Mouse (Mus musculus) brown adipose tissue, adult 24 weeks (tissue): Measurements from ENCODE around the gene Snd1. TPM values are rescaled to one million over a fixed set of nuclear protein-coding genes. Genes with fewer than 3 reads are reported as not detected.

Experiments
- H3K27ac ChIP-seq: fragments of 200-500 bp; replicated peaks from 2 replicates; pipeline ENCODE4 v1.5.1; 2012; ENCODE audit warnings: low read depth, mild to moderate bottlenecking, low read length
- H3K4me1 ChIP-seq: fragments of 200-500 bp; 2 replicates; pipeline ENCODE4 v1.6.1; 2012; ENCODE audit warnings: low read length, mixed read lengths; ENCODE audit not compliant: control insufficient read depth, insufficient read depth, insufficient read length
- H3K4me3 ChIP-seq: fragments of 200-500 bp; 2 replicates; pipeline ENCODE4 v1.5.1; 2012; ENCODE audit warnings: low read depth, mild to moderate bottlenecking, low read length, moderate library complexity; ENCODE audit not compliant: insufficient read depth
- polyA plus RNA-seq: library from polyadenylated mRNA; stranded (reverse); fragments of >200 nt; gene quantifications from 2 replicates; pipeline ENCODE4 v1.2.4, GENCODE M21; 2012; ENCODE audit not compliant: missing spikeins, insufficient read depth, insufficient read length

Snd1 gene
- polyA plus RNA-seq, 1 experiment = 25.4 TPM

DNA sequence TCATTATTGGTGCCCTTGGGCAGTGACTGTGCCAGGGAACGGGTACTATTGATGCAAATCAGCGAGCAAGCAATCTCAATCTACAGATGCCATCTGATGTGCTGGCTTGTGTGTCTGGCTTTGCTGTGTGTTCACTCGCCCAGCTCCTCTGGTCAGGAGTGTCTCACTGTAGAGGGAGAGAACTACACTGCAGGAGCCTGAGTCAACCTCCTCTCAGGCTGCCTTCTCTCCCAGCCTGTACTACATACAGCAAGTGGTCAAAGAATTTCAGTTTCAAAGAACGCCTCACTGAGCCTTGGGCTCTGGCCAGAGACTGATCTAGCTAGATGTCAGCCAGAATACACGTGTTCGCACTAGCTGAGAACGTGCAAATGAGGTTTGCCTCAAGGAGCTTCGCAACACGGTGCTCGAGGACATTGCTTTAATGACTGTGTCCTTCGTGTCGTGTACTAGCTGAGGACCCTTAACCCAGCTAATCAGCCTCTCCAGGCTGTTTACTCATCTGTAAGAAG is 420.1 kb downstream of the Snd1 start:
- Histone ChIP-seq H3K4me3 (no peak overlapping the region), H3K4me1 (peaks cover 12% of the 10 kb centered on the region), H3K27ac (no peak overlapping the region)

- Histone ChIP-seq H3K4me1 (peaks cover 10% of the 10 kb centered on the region), H3K27ac (no peak overlapping the region), H3K4me3 (no peak overlapping the region)
These were observed 420.8 kb downstream of the Snd1 start for GRCm38 (mm10) chr6:28895726-28896125.

DNA sequence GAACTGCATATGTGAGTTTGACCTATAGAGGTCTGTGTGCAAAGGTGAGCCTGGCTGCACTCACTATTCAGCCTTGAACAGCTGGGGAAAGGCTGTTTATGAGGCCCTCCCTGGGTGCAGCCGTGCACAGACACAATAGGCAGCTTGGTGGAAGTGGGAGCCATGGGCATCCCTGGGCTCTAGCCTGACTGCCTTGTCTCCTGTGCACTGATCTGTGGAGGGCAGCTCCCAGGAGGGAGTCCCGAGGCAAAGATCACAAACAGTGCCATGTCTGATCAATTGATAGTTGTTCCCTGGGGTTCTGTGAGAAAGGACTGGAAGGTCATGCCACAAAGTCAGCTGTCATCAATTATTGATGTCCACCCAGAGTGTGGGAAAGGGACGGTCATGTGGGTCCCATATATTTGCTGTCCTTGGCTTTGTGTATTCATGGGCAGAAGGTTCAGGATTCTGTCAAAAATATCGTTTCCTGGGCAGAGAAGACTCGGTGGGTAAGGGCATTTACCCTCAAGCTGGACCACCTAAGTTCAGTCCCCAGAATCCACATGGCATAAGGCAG is 421.9 kb downstream of the Snd1 start:
- Histone ChIP-seq H3K4me3 (no peak overlapping the region), H3K27ac (no peak overlapping the region), H3K4me1 (peaks cover 10% of the 10 kb centered on the region)

DNA sequence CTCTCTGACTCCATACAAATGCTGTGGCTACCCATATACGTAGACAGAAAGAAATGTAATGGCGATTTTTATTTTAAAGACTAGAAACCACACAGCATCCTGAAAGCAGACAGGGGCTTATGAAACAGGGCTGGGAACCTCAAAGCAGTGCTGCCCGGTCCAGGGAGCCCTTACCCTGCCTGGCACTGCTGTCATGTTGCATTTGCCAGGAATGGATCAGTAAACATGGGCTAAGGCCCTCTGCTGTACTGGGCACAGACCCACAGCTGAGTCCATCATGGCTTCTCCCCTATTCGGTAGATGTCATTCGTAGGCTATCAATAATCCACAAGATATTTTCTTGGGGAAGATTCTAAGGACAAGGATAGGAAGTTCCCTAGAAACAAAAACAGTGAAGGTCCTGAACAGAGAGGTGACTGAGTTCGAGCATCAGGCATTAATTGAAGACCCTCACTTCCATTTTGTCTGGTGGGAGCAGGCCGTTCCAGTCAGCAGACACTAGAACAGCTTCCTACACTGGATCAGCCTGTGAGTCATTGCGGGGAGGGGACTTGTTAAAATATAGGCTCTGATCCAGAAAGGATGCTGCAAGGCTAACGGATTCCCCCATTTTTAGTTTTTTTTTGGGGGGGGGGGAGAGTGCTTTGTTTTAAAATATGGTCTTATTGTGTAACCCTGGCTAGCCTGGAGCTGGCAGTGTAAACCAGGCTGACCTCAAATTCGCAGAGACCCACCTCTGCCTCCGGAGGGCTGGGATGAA is 422.6 kb downstream of the Snd1 start:
- Histone ChIP-seq H3K4me3 (no peak overlapping the region), H3K4me1 (peaks cover 10% of the 10 kb centered on the region), H3K27ac (no peak overlapping the region)

DNA sequence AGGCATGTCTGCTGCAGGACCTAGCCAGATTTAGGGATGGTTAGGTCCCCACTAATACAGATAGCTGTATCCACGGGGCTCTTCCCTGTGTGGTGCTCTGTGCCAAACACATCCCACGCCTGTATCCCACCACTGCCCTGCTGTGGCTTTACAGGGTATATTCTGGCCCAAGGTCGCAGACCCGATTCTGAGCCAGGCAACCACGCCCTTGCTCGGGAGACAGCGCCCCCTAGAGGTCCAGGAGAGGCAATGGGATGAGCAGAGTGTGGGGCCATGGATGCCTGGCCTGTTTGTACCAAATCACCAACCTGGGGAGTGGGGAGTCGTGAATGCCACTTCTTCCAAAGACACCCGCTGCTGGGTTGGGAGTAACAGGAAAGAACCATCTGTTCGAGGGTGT is 423.9 kb downstream of the Snd1 start:
- Histone ChIP-seq H3K27ac (no peak overlapping the region), H3K4me3 (no peak overlapping the region), H3K4me1 (peaks cover 10% of the 10 kb centered on the region)

DNA sequence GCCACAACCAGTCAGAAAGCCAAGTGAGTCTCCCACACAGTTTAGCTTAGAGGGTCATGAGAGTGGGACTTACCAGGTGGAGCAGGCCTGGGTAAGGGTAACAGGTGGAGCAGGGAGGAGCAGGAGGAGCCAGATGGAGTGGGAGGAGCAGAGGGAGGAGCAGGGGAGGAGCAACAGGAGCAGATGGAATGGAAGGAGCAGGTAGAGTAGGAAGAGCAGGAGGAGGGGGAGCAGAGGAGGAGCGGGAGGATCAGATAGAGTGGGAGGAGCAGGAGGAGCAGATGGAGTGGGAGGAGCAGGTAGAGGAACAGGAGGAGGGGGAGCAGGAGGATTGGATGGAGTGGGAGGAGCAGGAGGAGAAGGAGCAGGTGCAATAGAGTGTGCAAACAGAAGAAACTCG is 427.6 kb downstream of the Snd1 start:
- Histone ChIP-seq H3K4me3 (no peak overlapping the region), H3K4me1 (no peaks in the 10 kb centered on the region), H3K27ac (no peak overlapping the region)

- no peaks in the 10 kb centered on the region for H3K4me1 ChIP-seq
- H3K27ac ChIP-seq = no peak overlapping the region
- no peak overlapping the region for H3K4me3 ChIP-seq
These were observed 429.5 kb downstream of the Snd1 start for GRCm38 (mm10) chr6:28904417-28904816.

DNA sequence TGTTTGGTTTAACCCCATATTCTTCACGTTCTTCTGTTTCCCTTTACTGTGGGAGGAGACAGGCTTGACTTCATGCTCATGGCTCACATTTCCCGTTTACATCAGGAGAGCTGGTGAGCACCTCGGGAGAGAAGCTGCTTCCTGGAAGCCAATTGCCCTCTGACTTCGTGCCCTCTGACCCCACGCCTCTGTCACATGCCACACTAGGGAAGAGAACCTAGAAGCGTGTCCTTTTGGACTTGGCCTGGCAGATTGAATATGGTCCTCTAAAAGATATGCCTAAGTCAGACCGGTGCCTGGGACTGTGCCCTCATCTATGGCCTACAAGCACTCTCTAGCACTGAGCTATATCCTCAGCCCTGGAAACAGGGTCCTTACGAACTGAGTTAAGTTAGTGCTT is 430.4 kb downstream of the Snd1 start:
- no peak overlapping the region for H3K27ac ChIP-seq

GRCm38 (mm10) chr6:28909866-28910265 is 434.9 kb downstream of the Snd1 start:
- no peak overlapping the region for H3K4me3 ChIP-seq
- H3K4me1 ChIP-seq = no peaks in the 10 kb centered on the region
- no peak overlapping the region for H3K27ac ChIP-seq

More for the DNA sequence above, 430.4 kb downstream of the Snd1 start:
- Histone ChIP-seq H3K4me1 (no peaks in the 10 kb centered on the region), H3K4me3 (no peak overlapping the region)

DNA sequence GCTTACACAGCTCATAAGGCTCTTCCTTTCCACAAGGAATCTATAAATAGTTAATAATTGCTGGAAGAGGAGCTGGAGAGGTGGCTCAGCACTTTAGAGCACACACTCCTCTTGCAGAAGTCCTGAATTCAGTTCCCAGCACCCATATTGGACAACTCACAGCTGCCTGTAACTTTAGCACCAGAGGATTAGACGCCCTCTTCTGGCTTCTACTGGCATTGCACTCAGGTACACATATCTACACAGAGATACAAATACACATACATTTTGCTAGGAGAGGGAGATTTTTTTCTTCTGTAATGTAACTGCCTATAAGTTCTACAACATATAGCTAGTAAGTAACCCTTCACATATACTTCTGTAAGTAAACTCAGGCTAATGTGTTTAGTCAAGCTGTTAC is 440.0 kb downstream of the Snd1 start:
- Histone ChIP-seq H3K4me1 (peaks cover 6% of the 10 kb centered on the region), H3K4me3 (no peak overlapping the region), H3K27ac (no peak overlapping the region)

- no peak overlapping the region for H3K4me3 ChIP-seq
- H3K27ac ChIP-seq = no peak overlapping the region
- peaks cover 6% of the 10 kb centered on the region for H3K4me1 ChIP-seq
These were observed 441.7 kb downstream of the Snd1 start for GRCm38 (mm10) chr6:28916630-28917029.

GRCm38 (mm10) chr6:28919346-28919745 is 444.4 kb downstream of the Snd1 start:
- peaks cover 6% of the 10 kb centered on the region for H3K4me1 ChIP-seq
- 0 out of 2 replicates have a peak overlapping the region, but pooled peaks have one; percentile 4 for H3K27ac ChIP-seq
- H3K4me3 ChIP-seq = no peak overlapping the region

DNA sequence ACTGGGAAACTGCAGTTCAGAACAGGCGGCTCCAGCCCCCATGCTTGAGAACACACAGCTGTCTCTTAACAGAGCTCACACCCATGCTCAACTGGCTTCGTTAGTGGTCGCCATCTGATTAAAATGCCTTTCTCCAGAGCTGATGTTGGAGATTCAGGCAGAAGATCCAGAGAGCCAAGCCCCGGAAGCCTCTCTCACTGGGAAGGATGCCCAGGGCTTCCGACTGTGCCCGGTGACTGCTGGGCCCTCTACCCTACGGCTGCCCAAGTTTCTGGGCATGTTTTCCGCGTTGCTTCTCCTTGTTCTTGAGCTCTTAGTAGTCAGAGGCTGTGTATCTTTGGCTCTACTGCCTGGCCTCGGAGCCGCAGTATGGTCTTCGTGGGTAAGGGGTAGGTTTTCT is 447.4 kb downstream of the Snd1 start:
- H3K27ac ChIP-seq = no peak overlapping the region
- no peak overlapping the region for H3K4me3 ChIP-seq
- H3K4me1 ChIP-seq = peaks cover 6% of the 10 kb centered on the region

- Histone ChIP-seq H3K27ac (no peak overlapping the region), H3K4me3 (no peak overlapping the region), H3K4me1 (peaks cover 6% of the 10 kb centered on the region)
These were observed 448.3 kb downstream of the Snd1 start for GRCm38 (mm10) chr6:28923091-28923824.

- no peak overlapping the region for H3K27ac ChIP-seq
- peaks cover 6% of the 10 kb centered on the region for H3K4me1 ChIP-seq
- no peak overlapping the region for H3K4me3 ChIP-seq
These were observed 448.9 kb downstream of the Snd1 start for GRCm38 (mm10) chr6:28923837-28924236.
